Mouse (Mus musculus) hindbrain, embryonic 12.5 days (tissue): Measurements from ENCODE around the gene Tcte1. TPM values are rescaled to one million over a fixed set of nuclear protein-coding genes. Genes with fewer than 3 reads are reported as not detected.

Experiments
- ATAC-seq: fragments of 200-750 bp; cut with Nextera tagmentation; 2 replicates; pipeline ENCODE4 v1.8.0; 2017; ENCODE audit warnings: moderate TSS enrichment; ENCODE audit not compliant: low FRiP score
- H3K27ac ChIP-seq: fragments of 300-500 bp; sonication (generic); 2 replicates; pipeline ENCODE4 v1.5.1; 2016; ENCODE audit warnings: mild to moderate bottlenecking
- H3K27me3 ChIP-seq: fragments of 300-500 bp; sonication (generic); 2 replicates; pipeline ENCODE4 v1.6.1; 2016; ENCODE audit warnings: mild to moderate bottlenecking
- H3K36me3 ChIP-seq: fragments of 300-500 bp; sonication (generic); 2 replicates; pipeline ENCODE4 v1.6.1; 2016; ENCODE audit warnings: mild to moderate bottlenecking
- H3K4me1 ChIP-seq: fragments of 300-500 bp; sonication (generic); 2 replicates; pipeline ENCODE4 v1.6.1; 2016
- H3K4me2 ChIP-seq: fragments of 300-500 bp; sonication (generic); replicated peaks from 2 replicates; pipeline ENCODE4 v1.6.1; 2016; ENCODE audit warnings: mild to moderate bottlenecking
- H3K4me3 ChIP-seq: fragments of 300-500 bp; sonication (generic); 2 replicates; pipeline ENCODE4 v1.5.1; 2016; ENCODE audit warnings: mild to moderate bottlenecking
- H3K9ac ChIP-seq: fragments of 300-500 bp; sonication (generic); 2 replicates; pipeline ENCODE4 v1.6.1; 2016; ENCODE audit warnings: mild to moderate bottlenecking, moderate library complexity
- H3K9me3 ChIP-seq: fragments of 300-500 bp; sonication (generic); replicated peaks from 2 replicates; pipeline ENCODE4 v1.6.1; 2016; ENCODE audit warnings: mild to moderate bottlenecking
- WGBS: fragments of 180-500 bp; shearing (Covaris S2); methylation state at CpG from one replicate; pipeline ENCODE4 v1.1.7; 2016; 5-methylcytosine and 5-hydroxymethylcytosine counted together
- polyA plus RNA-seq: library from polyadenylated mRNA; unstranded; fragments of >200 nt; fragmentation: Nextera tagmentation; extraction: Ambion mirVana; gene quantifications from 2 replicates; pipeline ENCODE4 v1.2.1, GENCODE M21; 2016

Gene Tcte1
- polyA plus RNA-seq, 1 experiment from 2014 or later: 2.3 TPM

DNA sequence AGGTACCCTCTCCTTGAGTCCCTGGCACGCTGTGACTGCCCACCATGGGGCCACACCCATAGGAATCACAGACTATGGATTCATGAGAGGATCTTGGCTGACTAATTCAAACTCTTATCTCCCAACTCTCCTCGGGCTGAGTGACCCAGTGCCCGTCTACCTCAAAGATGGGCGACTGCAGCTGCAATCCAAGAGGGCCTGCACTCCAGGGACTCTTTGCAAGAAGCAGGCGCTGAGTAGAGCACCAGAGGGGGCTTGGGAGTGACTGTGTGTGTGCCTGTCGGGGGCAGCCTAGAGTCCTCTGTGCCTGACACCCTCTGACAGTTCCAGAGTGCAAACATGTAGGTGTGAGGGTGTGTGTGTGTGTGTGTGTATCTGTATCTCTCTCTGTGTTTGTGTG lies 18.9 kb downstream of the Tcte1 start:
- 42% methylated on average over 6 of the region's 6 CpGs for WGBS
- Histone ChIP-seq H3K4me3 (no peak overlapping the region), H3K4me1 (peaks cover 30% of the 10 kb centered on the region), H3K36me3 (peaks cover 20% of the 10 kb centered on the region), H3K9ac (no peak overlapping the region), H3K9me3 (no peaks in the 10 kb centered on the region), H3K27me3 (peaks cover 87% of the 10 kb centered on the region), H3K27ac (no peak overlapping the region), H3K4me2 (no peak overlapping the region)
- ATAC-seq: no peak

- Histone ChIP-seq H3K9ac (no peak overlapping the region), H3K27me3 (peaks cover 89% of the 10 kb centered on the region), H3K36me3 (peaks cover 20% of the 10 kb centered on the region), H3K4me2 (no peak overlapping the region), H3K4me3 (no peak overlapping the region), H3K9me3 (no peaks in the 10 kb centered on the region), H3K4me1 (peaks cover 33% of the 10 kb centered on the region), H3K27ac (no peak overlapping the region)
- ATAC-seq: no peak
- WGBS: 74% methylated on average over 2 of the region's 2 CpGs
These were observed 19.5 kb downstream of the Tcte1 start for GRCm38 (mm10) chr17:45542705-45543104.

DNA sequence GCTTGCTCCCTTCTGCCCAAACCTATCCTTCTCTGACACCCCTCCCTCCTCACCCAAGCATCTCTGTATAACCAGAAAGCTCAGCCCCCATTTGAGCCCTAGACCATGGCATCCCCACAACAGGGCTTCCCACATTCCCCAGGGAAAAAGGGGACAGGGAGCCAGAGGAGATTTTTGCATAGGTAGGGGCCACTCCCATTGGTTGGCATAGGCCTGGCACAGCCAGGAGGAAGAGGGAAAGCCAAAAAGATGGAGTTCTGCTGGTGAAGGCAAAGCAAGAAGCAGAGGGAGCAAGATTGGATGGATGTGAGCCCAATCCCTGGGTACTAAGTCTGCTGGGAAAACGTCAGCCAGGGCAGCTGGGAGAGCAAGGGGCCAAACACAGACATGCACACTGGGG lies 19.9 kb downstream of the Tcte1 start:
- WGBS: 26% methylated on average over 1 of the region's 1 CpGs
- Histone ChIP-seq H3K9me3 (no peaks in the 10 kb centered on the region), H3K27ac (no peak overlapping the region), H3K9ac (no peak overlapping the region), H3K4me3 (no peak overlapping the region), H3K27me3 (peaks cover 89% of the 10 kb centered on the region), H3K36me3 (peaks cover 20% of the 10 kb centered on the region), H3K4me2 (no peak overlapping the region), H3K4me1 (peaks cover 37% of the 10 kb centered on the region)
- ATAC-seq: no peak

DNA sequence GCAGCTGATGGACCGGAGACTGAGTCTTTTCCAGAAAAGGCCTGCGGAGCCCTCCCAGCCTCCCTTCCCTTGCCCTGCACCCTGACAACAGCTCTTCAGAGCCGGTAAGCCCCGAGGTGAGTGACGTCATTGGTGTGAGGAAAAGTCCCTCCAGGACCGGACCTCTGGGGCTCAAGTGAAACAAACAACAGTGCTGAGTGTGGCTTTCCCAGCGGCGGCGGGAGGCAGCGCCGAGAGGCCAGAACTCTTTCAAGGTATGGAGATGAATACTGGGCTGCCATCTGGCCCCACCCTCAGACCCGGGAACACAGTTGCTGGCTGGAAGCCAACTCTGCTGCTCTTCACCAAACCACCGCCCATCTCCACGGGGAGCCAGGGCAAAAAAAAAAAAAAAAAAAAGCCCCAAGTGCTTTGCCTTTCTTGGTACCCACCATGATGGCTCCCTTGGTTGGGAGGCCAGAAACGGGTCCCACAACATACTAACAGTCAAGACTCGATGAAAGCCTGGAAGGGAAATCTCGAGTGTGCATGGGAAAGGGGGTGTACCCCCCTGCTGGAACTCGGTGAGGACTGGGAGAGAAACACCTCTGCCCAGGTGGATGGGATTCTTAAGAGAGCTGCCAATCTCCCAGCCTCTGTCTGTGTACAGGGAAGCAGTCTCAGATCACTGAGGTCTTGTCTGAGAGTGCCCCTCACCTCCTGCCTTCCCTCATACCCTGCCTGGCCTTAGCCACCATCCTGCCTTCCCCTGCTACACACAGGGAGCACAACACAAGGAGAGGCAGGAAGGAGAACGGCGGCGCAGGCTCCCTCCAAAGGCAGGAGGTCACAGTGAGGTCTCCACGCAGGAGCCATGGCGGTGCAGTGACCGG lies 21.0 kb downstream of the Tcte1 start:
- no peaks in the 10 kb centered on the region for H3K9me3 ChIP-seq
- WGBS: 5% methylated on average over 24 of the region's 24 CpGs
- H3K9ac ChIP-seq: 0 out of 2 replicates have a peak overlapping the region, but pooled peaks have one; percentile 38
- H3K27ac ChIP-seq: no peak overlapping the region
- peaks cover 20% of the 10 kb centered on the region for H3K36me3 ChIP-seq
- peak overlapping the region; percentile 47 for H3K4me2 ChIP-seq
- peaks cover 84% of the 10 kb centered on the region for H3K27me3 ChIP-seq
- H3K4me1 ChIP-seq: peaks cover 46% of the 10 kb centered on the region
- H3K4me3 ChIP-seq: peak overlapping the region; percentile 18; the same call in 1 of the 2 replicates
- peak; percentile 18 for ATAC-seq

DNA sequence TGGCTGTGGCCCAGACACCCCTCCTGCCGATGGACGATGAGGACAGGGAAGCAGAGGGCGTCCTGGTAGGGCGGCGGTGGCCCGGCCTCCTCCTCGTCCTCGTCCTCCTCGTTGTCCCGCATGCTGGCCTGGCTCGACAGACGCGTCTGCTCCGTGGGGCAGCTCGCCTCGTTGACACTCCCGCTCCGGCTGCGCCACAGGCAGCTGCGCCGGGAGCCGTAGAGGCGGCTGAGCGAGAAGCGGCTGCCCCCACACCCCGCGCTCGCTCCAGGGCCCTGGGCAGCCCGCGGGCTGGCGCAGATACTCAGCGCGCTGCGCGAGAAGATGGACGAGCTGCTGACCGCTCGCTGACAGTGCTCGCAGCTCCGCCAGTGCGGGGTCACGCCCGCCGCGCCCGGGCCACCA lies 21.6 kb downstream of the Tcte1 start:
- ATAC-seq: no peak
- Histone ChIP-seq H3K9ac (0 out of 2 replicates have a peak overlapping the region, but pooled peaks have one; percentile 38), H3K27ac (no peak overlapping the region), H3K4me2 (peak overlapping the region; percentile 47), H3K4me1 (peaks cover 48% of the 10 kb centered on the region), H3K9me3 (no peaks in the 10 kb centered on the region), H3K4me3 (peak overlapping the region; percentile 18), H3K27me3 (peaks cover 78% of the 10 kb centered on the region), H3K36me3 (peaks cover 20% of the 10 kb centered on the region)
- 2% methylated on average over 44 of the region's 46 CpGs for WGBS

DNA sequence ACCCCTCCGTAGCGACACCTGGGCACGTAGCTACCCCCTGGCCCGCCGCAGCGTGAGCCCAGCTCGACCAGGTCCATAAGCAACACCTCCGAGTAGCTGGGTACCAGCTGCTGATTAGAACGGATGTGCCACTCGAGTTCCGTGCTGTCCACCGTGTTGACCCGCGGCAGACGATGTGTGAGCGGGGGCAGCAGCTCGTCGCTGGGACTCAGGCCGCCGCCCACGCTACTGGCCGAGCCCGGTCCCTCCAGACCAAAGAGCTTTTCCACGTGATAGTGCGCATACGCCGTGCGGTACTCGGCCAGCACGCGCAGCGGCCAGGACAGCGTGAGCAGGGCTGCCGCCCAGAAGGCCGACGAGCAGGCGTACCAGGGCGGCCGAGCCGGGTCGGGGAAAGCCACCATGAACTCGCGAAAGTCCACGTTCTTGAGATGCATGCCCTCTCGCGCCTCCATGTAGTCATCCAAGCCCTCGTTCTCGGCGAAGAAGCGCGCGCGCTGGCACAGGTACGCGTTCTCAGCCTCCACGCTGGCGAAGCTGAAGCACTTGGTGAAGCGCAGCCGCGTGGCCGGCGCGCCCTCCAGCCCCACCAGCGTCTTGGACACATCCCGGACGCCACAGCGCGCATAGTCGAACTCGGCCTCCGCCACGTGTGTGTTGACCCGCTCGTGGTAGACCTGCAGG lies 22.2 kb downstream of the Tcte1 start:
- H3K4me1 ChIP-seq: peaks cover 54% of the 10 kb centered on the region

DNA sequence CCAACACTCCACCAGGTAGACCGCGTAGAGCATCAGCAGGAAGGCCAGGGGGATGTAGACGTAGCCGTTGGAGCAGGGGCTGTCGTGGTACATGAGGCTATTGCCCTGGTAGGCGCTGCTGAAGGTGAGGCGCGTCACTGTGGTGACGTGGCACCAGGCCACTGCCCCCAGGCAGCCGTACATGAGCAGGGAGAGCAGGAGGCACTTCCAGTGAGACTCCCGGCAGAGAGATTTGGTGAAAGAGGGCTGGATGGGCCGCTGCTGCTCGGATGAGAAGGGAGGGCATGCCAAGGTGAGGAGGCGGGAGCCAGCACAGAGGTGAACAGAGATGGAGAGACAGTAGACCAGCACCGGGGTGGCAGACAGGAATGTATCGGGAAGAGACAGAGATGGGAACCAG lies 23.7 kb downstream of the Tcte1 start:
- Histone ChIP-seq H3K9ac (no peak overlapping the region), H3K4me1 (peaks cover 61% of the 10 kb centered on the region), H3K9me3 (no peaks in the 10 kb centered on the region), H3K4me3 (no peak overlapping the region), H3K27ac (no peak overlapping the region), H3K4me2 (no peak overlapping the region), H3K36me3 (peaks cover 20% of the 10 kb centered on the region), H3K27me3 (peaks cover 62% of the 10 kb centered on the region)
- no peak for ATAC-seq
- 62% methylated on average over 16 of the region's 16 CpGs for WGBS

More for the DNA sequence above, 22.2 kb downstream of the Tcte1 start:
- Histone ChIP-seq H3K9ac (0 out of 2 replicates have a peak overlapping the region, but pooled peaks have one; percentile 38), H3K4me2 (peak overlapping the region; percentile 47), H3K27me3 (peaks cover 73% of the 10 kb centered on the region), H3K9me3 (no peaks in the 10 kb centered on the region), H3K4me3 (peak overlapping the region; percentile 18), H3K27ac (no peak overlapping the region), H3K36me3 (peaks cover 20% of the 10 kb centered on the region)
- WGBS: 5% methylated on average over 74 of the region's 74 CpGs
- ATAC-seq: no peak

DNA sequence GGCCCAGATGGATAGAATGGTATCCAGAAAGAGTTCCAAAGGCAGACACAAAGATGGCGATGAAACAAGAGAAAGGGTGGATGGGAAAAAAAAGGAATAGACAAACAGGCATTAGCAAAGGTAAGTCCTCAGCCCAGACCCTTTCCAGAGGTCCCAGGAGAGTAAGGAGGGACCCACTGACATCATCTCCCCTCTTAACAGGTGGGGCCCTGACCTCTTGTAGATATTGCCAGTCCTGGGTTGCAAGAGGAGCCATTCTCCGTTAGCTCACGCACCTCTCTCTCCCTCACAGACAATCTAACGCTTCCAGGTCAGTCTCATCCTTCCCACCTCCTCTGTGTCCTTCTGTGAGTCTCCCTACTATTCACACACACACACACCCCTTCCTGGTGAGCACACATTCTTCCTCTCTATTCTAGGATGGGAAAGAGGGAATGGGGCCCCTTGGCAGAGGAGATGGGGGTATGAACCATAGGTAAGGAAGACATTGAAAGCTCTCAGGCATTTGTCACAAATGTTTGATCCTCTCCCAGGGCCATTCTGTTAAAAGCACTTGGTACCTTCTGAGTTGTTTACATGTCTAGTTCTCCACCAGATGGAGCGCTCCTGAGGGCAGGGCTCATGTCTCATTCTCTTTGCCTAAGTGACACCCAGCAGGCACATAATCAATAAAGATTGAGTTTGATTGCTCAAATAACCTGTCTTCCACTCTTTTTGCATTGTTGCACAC lies 24.4 kb downstream of the Tcte1 start:
- H3K9ac ChIP-seq: no peak overlapping the region
- peaks cover 57% of the 10 kb centered on the region for H3K27me3 ChIP-seq
- no peaks in the 10 kb centered on the region for H3K9me3 ChIP-seq
- H3K4me3 ChIP-seq: no peak overlapping the region
- no peak for ATAC-seq
- H3K36me3 ChIP-seq: peaks cover 20% of the 10 kb centered on the region
- peaks cover 62% of the 10 kb centered on the region for H3K4me1 ChIP-seq
- H3K4me2 ChIP-seq: peak overlapping the region; percentile 71
- no peak overlapping the region for H3K27ac ChIP-seq
- WGBS: 78% methylated on average over 5 of the region's 5 CpGs

DNA sequence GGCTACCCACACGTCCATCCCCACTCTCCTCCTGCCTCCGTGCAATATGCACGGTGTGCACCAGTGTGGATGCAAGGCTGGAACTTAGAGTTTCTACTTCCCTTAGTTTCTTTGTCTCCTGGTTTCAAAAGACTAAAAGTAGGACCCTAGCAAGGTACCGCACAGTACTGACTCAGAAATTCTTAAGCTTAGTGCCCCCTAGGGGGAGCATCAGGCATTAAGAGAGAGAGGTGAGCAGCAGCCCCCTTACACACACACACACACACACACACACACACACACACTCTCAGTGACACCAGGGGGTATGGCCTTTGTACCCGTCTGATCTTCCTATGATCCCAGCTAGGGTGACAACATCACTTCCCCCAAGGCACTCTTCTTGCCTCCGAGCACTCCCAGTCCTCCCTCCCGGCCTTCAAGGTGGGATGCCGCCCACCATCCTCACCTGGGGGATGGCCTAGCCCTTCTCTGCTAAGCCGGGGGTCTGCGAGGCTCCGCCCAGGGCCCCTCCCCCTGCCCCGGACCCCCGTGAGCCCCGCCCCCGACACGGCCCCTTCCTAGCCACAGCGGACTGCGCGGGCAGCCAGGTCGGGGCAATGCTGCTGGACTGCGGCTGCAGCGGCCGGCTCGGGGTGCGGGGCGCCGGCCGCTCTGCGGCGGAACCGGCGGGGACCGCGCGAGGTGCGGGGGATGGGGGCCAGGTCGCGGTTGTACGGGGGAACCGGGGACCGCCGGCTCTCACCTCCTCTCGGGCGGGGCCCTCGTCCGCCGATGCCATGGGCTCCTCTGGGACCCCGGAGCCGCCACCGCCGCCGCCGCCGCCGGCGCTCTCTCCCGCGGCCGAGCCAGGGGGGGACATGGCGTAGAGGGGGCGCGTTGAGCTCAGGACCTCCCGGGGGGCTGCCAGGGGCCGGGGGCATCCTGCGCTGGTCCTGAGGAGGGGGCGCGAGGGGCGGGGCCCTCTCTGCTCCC lies 25.6 kb downstream of the Tcte1 start:
- WGBS: 3% methylated on average over 58 of the region's 68 CpGs
- H3K4me2 ChIP-seq: peak overlapping the region; percentile 71
- peaks cover 45% of the 10 kb centered on the region for H3K27me3 ChIP-seq
- H3K4me1 ChIP-seq: peaks cover 59% of the 10 kb centered on the region
- peak overlapping the region; percentile 94 for H3K4me3 ChIP-seq
- peak overlapping the region; percentile 97 for H3K9ac ChIP-seq
- ATAC-seq: peak; percentile 66
- peaks cover 20% of the 10 kb centered on the region for H3K36me3 ChIP-seq
- peak overlapping the region; percentile 96 for H3K27ac ChIP-seq
- no peaks in the 10 kb centered on the region for H3K9me3 ChIP-seq

DNA sequence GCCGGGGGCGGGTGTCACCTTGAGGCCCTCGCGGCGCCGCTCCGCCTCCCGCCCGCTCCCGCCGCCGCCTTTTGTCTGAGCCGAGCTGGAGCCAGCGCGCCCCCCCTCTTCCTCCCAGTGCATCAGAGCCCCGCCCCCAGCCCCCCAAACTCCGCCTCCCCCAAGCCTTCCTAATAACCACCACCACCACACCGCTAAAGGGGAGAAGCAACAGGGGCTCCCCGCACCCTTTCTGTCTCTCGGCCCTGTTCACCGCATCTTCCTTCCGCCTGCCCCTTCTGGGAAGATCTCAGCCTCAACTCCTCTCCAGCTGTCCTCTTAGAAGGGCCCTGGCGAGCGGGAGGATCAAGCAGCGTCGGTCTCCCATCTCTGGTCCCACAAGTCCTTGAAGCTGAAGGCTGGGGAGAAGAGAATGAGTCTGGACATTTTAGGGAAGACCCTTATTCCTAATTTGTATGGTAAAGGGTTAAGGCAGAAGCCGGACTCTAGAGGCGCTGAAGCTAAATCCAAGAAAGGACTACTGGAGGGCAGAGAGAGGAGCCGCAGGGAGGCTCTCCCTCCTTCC lies 26.5 kb downstream of the Tcte1 start, which contains the start of gene Tmem151b:
Gene Tmem151b (minus strand): TSS at position 61 of the 565 bp plus-strand sequence.
- H3K36me3 ChIP-seq: peaks cover 16% of the 10 kb centered on the region
- peak within 1 kb of the TSS; percentile 71 for H3K4me2 ChIP-seq
- WGBS: 0% methylated on average over 12 of the region's 29 CpGs
- peak within 1 kb of the TSS; percentile 94 for H3K4me3 ChIP-seq
- peak within 1 kb of the TSS; percentile 97 for H3K9ac ChIP-seq
- peak within 1 kb of the TSS; percentile 96 for H3K27ac ChIP-seq
- H3K9me3 ChIP-seq: no peaks in the 10 kb centered on the region
- peak; percentile 34 for ATAC-seq
- H3K27me3 ChIP-seq: peaks cover 41% of the 10 kb centered on the region
- H3K4me1 ChIP-seq: peaks cover 50% of the 10 kb centered on the region

- 28% methylated on average over 5 of the region's 5 CpGs for WGBS
- ATAC-seq: no peak
- peak overlapping the region; percentile 71 for H3K4me2 ChIP-seq
- peak overlapping the region; percentile 97; the same call in 1 of the 2 replicates for H3K9ac ChIP-seq
- no peak overlapping the region for H3K27ac ChIP-seq
- peaks cover 35% of the 10 kb centered on the region for H3K27me3 ChIP-seq
- no peaks in the 10 kb centered on the region for H3K9me3 ChIP-seq
- peaks cover 11% of the 10 kb centered on the region for H3K36me3 ChIP-seq
- 0 out of 2 replicates have a peak overlapping the region, but pooled peaks have one; percentile 94 for H3K4me3 ChIP-seq
- peaks cover 45% of the 10 kb centered on the region for H3K4me1 ChIP-seq
These were observed 27.0 kb downstream of the Tcte1 start for GRCm38 (mm10) chr17:45550253-45550652.
